Mouse (Mus musculus): ENCODE data around the gene Bad. TPM values are rescaled to one million over a fixed set of nuclear protein-coding genes. Genes with fewer than 3 reads are reported as not detected.

Gene Bad
- polyA plus RNA-seq, 1 experiment from 2014 or later: 86.9 TPM

- peaks cover 37% of the 10 kb centered on the region for H3K4me1 ChIP-seq (replicated peaks)
- no peaks in the 10 kb centered on the region for H3K9me3 ChIP-seq
- H3K9ac ChIP-seq: peak overlapping the region; percentile 92; the same call in 1 of the 2 replicates
- ATAC-seq (ENCODE audit: low FRiP score): no peak
- H3K4me2 ChIP-seq: peak overlapping the region; percentile 96; the same call in 1 of the 2 replicates
- no peak overlapping the region for H3K27ac ChIP-seq
- H3K4me3 ChIP-seq: no peak overlapping the region
- peaks cover 20% of the 10 kb centered on the region for H3K27me3 ChIP-seq
- peaks cover 14% of the 10 kb centered on the region; the same call in 1 of the 2 replicates for H3K36me3 ChIP-seq
Observed at GRCm38 (mm10) chr19:6919431-6919830, 22.2 kb upstream of the Bad start.

GRCm38 (mm10) chr19:6919876-6920740 is 21.6 kb upstream of the Bad start:
- H3K27me3 ChIP-seq: peaks cover 27% of the 10 kb centered on the region
- no peaks in the 10 kb centered on the region for H3K9me3 ChIP-seq
- peak overlapping the region; percentile 80 for H3K4me3 ChIP-seq
- no peak for ATAC-seq (ENCODE audit: low FRiP score)
- WGBS: 42% methylated on average over 8 of the region's 8 CpGs
- H3K36me3 ChIP-seq: peaks cover 12% of the 10 kb centered on the region; the same call in 1 of the 2 replicates
- H3K27ac ChIP-seq: peak overlapping the region; percentile 94; the same call in 1 of the 2 replicates
- H3K4me2 ChIP-seq: peak overlapping the region; percentile 96
- peak overlapping the region; percentile 92 for H3K9ac ChIP-seq
- peaks cover 43% of the 10 kb centered on the region for H3K4me1 ChIP-seq (replicated peaks)

GRCm38 (mm10) chr19:6920741-6921636 is 20.7 kb upstream of the Bad start:
- Histone ChIP-seq H3K36me3 (peaks cover 12% of the 10 kb centered on the region; the same call in 1 of the 2 replicates), H3K27ac (peak overlapping the region; percentile 94), H3K4me3 (peak overlapping the region; percentile 80), H3K4me1 (replicated peaks) (peaks cover 50% of the 10 kb centered on the region), H3K9me3 (no peaks in the 10 kb centered on the region), H3K4me2 (peak overlapping the region; percentile 96), H3K9ac (peak overlapping the region; percentile 92), H3K27me3 (peaks cover 36% of the 10 kb centered on the region)
- ATAC-seq (ENCODE audit: low FRiP score): no peak; the same call in 1 of the 2 replicates
- 3% methylated on average over 29 of the region's 48 CpGs for WGBS

GRCm38 (mm10) chr19:6921647-6922567 is 19.8 kb upstream of the Bad start, which contains the start of gene Esrra:
Gene Esrra (minus strand): TSS chr19:6921813.
- H3K4me2 ChIP-seq: peak within 1 kb of the TSS; percentile 96
- H3K4me3 ChIP-seq: peak within 1 kb of the TSS; percentile 80
- no peaks in the 10 kb centered on the region for H3K9me3 ChIP-seq
- peaks cover 5% of the 10 kb centered on the region; the same call in 1 of the 2 replicates for H3K36me3 ChIP-seq
- peak within 1 kb of the TSS; percentile 92 for H3K9ac ChIP-seq
- peaks cover 45% of the 10 kb centered on the region for H3K27me3 ChIP-seq
- 2% methylated on average over 56 of the region's 66 CpGs for WGBS
- ATAC-seq (ENCODE audit: low FRiP score): peak; percentile 94
- peak within 1 kb of the TSS; percentile 94 for H3K27ac ChIP-seq
- peaks cover 53% of the 10 kb centered on the region for H3K4me1 ChIP-seq (replicated peaks)

GRCm38 (mm10) chr19:6922901-6923735 is 18.5 kb upstream of the Bad start:
- H3K27me3 ChIP-seq: peaks cover 57% of the 10 kb centered on the region
- no peak overlapping the region for H3K4me3 ChIP-seq
- peak overlapping the region; percentile 96; the same call in 1 of the 2 replicates for H3K4me2 ChIP-seq
- 0 out of 2 replicates have a peak overlapping the region, but pooled peaks have one; percentile 65 for H3K9ac ChIP-seq
- peaks cover 61% of the 10 kb centered on the region for H3K4me1 ChIP-seq (replicated peaks)
- peaks cover 4% of the 10 kb centered on the region; the same call in 1 of the 2 replicates for H3K36me3 ChIP-seq
- H3K27ac ChIP-seq: no peak overlapping the region
- ATAC-seq (ENCODE audit: low FRiP score): no peak
- 63% methylated on average over 6 of the region's 6 CpGs for WGBS
- no peaks in the 10 kb centered on the region for H3K9me3 ChIP-seq

GRCm38 (mm10) chr19:6924461-6925306 is 17.0 kb upstream of the Bad start:
- no peak for ATAC-seq (ENCODE audit: low FRiP score)
- Histone ChIP-seq H3K4me1 (replicated peaks) (peaks cover 53% of the 10 kb centered on the region), H3K9me3 (no peaks in the 10 kb centered on the region), H3K36me3 (no peaks in the 10 kb centered on the region), H3K4me2 (peak overlapping the region; percentile 27), H3K27me3 (peaks cover 71% of the 10 kb centered on the region), H3K27ac (no peak overlapping the region), H3K4me3 (peak overlapping the region; percentile 14; the same call in 1 of the 2 replicates), H3K9ac (no peak overlapping the region)
- WGBS: 4% methylated on average over 39 of the region's 39 CpGs

GRCm38 (mm10) chr19:6925307-6925573 is 16.4 kb upstream of the Bad start, which contains the start of gene Catsperz:
Gene Catsperz (minus strand): TSS chr19:6925380.
- peaks cover 47% of the 10 kb centered on the region for H3K4me1 ChIP-seq (replicated peaks)
- H3K4me2 ChIP-seq: peak within 1 kb of the TSS; percentile 27
- H3K27me3 ChIP-seq: peaks cover 75% of the 10 kb centered on the region
- 5% methylated on average over 9 of the region's 9 CpGs for WGBS
- no peak within 1 kb of the TSS for H3K27ac ChIP-seq
- ATAC-seq (ENCODE audit: low FRiP score): no peak
- H3K4me3 ChIP-seq: peak within 1 kb of the TSS; percentile 14; the same call in 1 of the 2 replicates
- no peaks in the 10 kb centered on the region for H3K36me3 ChIP-seq
- no peak within 1 kb of the TSS for H3K9ac ChIP-seq
- H3K9me3 ChIP-seq: no peaks in the 10 kb centered on the region

GRCm38 (mm10) chr19:6925611-6926329 is 15.9 kb upstream of the Bad start:
- ATAC-seq (ENCODE audit: low FRiP score): no peak
- Histone ChIP-seq H3K27ac (no peak overlapping the region), H3K4me3 (peak overlapping the region; percentile 14; the same call in 1 of the 2 replicates), H3K36me3 (no peaks in the 10 kb centered on the region), H3K4me2 (peak overlapping the region; percentile 27; the same call in 1 of the 2 replicates), H3K4me1 (replicated peaks) (peaks cover 42% of the 10 kb centered on the region), H3K9ac (no peak overlapping the region), H3K9me3 (no peaks in the 10 kb centered on the region), H3K27me3 (peaks cover 80% of the 10 kb centered on the region)
- WGBS: 4% methylated on average over 38 of the region's 40 CpGs

GRCm38 (mm10) chr19:6926559-6927255 is 15.0 kb upstream of the Bad start:
- no peaks in the 10 kb centered on the region for H3K9me3 ChIP-seq

More at GRCm38 (mm10) chr19:6926559-6927255, 15.0 kb upstream of the Bad start:
- no peak overlapping the region for H3K27ac ChIP-seq
- H3K36me3 ChIP-seq: no peaks in the 10 kb centered on the region
- H3K4me1 ChIP-seq (replicated peaks): peaks cover 39% of the 10 kb centered on the region
- H3K9ac ChIP-seq: 0 out of 2 replicates have a peak overlapping the region, but pooled peaks have one; percentile 9
- peak overlapping the region; percentile 36 for H3K4me2 ChIP-seq
- no peak for ATAC-seq (ENCODE audit: low FRiP score)
- peak overlapping the region; percentile 23 for H3K4me3 ChIP-seq
- 11% methylated on average over 26 of the region's 26 CpGs for WGBS
- peaks cover 90% of the 10 kb centered on the region for H3K27me3 ChIP-seq
